Mouse (Mus musculus) lung, postnatal 25 days (tissue): Measurements from ENCODE around the gene Gm6034.
A peak's percentile ranks its signal among the peaks of the same experiment; 100 is the strongest.
"Not testable (repeated sequence)": the region's sequence is repeated elsewhere in the genome, so short reads cannot be mapped to it uniquely, and the experiment has no call there.

Experiments
- DNase-seq: peaks from one replicate; pipeline ENCODE4 v3.0.0; 2022; ENCODE audit warnings: low spot score

The Gm6034 gene

DNA sequence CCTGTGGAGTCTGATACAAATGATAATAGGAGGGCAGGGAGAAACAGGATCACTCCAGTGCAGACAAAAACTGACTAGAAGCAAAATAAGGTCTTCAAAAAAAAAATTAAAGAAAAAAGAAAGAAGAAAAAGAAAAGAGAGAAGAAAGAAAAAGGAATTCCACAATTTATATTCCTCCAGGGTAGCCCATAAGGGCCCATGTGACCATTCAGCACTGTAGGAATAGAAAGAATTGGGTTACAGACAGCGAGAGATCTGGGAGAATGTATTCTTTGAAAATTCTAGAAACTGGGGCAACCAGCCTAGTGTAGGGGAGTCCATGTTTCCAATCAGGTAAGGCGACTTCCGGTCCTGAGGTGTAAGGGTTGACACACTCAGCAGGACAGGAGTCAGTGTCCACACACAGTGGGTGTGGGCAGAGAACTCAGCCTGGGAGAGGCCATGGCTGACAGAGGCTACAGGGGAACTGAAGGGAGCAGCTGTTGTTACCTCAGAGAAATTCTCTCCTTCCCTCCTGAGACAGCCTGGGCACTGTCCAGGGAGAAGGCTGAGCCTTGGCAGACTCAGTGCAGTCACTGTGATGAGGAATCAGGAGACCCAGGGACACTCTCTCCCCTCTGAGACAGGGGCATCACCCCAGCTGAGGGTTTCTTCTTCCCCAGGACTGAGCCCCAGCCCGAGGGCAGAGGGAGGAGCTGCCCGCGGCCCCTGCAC lies 39.9 kb downstream of the Gm6034 start:
- DNase-seq, result not testable (repeated sequence)

DNA sequence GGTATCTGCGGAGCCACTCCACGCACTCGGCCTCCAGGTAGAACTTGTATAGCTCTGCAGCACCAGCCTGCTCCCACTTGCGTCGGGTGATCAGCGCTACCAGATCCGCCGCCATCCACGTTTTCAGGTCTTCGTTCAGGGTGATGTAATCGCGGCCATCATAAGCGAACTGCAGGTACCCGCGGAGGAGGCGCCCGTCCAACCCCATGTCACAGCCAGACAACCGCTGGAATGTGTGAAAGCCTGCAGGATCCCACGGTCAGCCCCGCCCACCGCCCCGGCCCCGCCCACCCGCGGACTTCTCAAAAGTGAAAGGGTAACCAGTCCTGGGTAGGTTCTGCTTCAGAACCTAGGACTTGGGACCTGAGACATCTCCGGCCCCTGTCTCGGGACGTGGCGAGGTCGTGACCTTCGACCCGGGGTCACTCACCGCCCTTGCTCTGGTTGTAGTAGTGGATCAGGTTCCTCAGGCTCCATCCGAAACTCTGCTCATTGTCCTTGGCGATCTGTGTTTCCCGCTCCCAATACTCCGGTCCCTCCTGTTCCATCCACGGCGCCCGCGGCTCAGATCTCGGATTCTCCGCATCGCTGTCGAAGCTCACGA lies 40.6 kb downstream of the Gm6034 start:
- DNase-seq, result peak; percentile 29

- no peak for DNase-seq
These were observed 41.2 kb downstream of the Gm6034 start for GRCm38 (mm10) chr17:36083870-36084451.

GRCm38 (mm10) chr17:36085976-36086375 lies 43.2 kb downstream of the Gm6034 start:
- not testable (repeated sequence) for DNase-seq

DNA sequence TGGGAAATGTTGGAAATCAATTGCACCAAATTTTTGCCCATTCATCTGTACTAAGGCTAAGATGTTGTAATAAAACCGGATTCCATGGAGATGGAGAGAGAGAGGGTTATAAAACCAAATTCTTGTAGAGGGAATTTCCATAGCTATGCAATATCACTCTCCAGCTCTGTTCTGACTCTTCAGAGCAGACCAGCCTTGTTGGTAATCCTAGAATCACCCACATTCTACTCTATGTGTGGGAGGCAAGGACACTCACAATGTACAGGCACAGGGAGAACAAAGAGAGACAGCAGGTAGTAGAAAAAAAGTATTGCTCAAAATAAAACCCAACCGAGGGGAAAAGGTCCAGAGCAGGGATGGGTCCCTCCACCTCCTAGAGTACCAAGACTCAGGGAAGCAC lies 49.2 kb downstream of the Gm6034 start:
- DNase-seq, result not testable (repeated sequence)

DNA sequence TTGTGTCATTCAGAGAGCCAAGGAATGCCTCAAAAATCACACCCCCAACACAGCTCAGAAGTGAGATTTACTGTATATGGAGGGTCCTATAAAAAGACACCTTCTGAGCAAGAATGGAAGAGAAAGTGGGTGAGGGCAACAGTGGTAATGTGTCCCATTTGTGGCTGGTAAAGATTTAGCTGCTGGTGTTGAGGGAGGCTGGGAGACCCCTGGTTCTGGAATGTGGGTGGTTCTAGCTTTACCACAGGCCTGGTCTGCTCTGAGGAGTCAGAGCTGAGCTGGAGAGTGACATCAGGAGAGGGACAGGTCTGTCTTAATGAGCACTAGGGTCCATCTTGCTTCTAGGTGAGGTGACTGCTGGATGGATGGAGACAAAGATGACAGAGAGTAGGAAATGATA lies 49.8 kb downstream of the Gm6034 start:
- not testable (repeated sequence) for DNase-seq

DNA sequence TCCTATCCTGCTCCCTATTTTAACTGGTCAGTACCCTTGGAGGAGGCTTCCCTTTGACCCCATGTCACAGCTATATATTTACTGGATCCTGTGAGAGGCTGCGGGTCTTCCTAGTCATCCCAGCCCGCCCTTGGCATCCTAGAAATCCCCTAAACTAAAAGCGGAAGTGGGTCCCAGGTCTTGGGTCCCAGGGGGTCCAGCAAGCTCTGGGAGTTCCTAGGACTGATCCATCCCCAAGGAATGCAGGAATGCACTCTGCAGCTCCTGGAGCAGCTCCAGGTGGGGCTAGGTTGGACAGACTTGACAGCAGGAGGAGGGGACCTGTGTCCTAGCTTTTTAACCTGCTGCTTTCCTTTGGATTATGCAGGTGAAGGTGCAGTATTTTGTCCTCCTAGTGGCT lies 51.2 kb downstream of the Gm6034 start:
- DNase-seq, result no peak

DNA sequence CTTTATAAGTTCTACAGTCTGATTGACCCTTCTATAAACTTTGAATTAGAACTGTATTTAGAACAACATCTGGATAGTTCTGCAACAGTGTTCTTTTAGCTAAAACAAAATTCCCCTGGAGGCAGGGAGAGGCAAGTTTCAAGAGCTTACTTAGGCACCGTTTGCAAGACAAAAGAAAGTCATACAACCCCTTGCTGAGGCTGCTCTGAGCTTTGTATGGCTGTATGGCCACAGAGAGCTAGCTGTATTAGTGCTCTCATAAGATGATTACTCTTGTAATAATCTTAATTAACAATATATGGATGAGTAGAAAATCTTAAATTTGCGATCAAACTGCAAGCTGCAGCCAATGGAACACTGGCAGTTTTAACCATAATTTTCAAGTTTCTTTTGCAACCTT lies 56.8 kb downstream of the Gm6034 start:
- DNase-seq, result not testable (repeated sequence)

GRCm38 (mm10) chr17:36102091-36102490 lies 59.3 kb downstream of the Gm6034 start:
- DNase-seq, result not testable (repeated sequence)
